Mouse (Mus musculus) cerebellum, adult 2 months (tissue): ENCODE data around the gene Eri2. TPM values are rescaled to one million over a fixed set of nuclear protein-coding genes. Genes with fewer than 3 reads are reported as not detected.

ENCODE experiments used
- DNase-seq, 2 experiments: peaks; one replicate each; pipeline ENCODE4 v3.0.0; 2021
- H3K27ac ChIP-seq: fragments of 200-500 bp; 2 replicates; pipeline ENCODE4 v1.5.1; 2012; ENCODE audit warnings: low read length, control low read depth, inconsistent platforms; ENCODE audit not compliant: insufficient read depth
- H3K27me3 ChIP-seq: fragments of 200-500 bp; 2 replicates; pipeline ENCODE4 v1.6.1; 2012; ENCODE audit warnings: inconsistent platforms, mild to moderate bottlenecking, low read length, moderate library complexity; ENCODE audit not compliant: control insufficient read depth, insufficient read depth
- H3K4me1 ChIP-seq: fragments of 200-500 bp; 2 replicates; pipeline ENCODE4 v1.6.1; 2011; ENCODE audit warnings: low read length; ENCODE audit not compliant: control insufficient read depth, insufficient read depth
- H3K4me3 ChIP-seq: fragments of 200-500 bp; replicated peaks from 2 replicates; pipeline ENCODE3; 2011; ENCODE audit warnings: mild to moderate bottlenecking, low read depth, low read length, control low read depth; ENCODE audit not compliant: insufficient read depth
- CTCF ChIP-seq: fragments of 200-500 bp; IDR thresholded peaks from 2 replicates; pipeline ENCODE4 v1.5.1; 2011; ENCODE audit warnings: low read depth, mild to moderate bottlenecking, control low read depth, low read length, moderate library complexity, borderline replicate concordance; ENCODE audit not compliant: insufficient read depth
- POLR2A ChIP-seq: fragments of 200-500 bp; IDR thresholded peaks from 2 replicates; pipeline ENCODE4 v1.6.1; 2011; ENCODE audit warnings: low read length, control low read depth, borderline replicate concordance; ENCODE audit not compliant: insufficient read depth
- WGBS: fragments of 180-500 bp; shearing (Covaris S2); methylation state at CpG from one replicate; pipeline ENCODE4 v1.1.7; 2018; 5-methylcytosine and 5-hydroxymethylcytosine counted together
- polyA plus RNA-seq: library from polyadenylated mRNA; depleted of rRNA; stranded (reverse); fragments of >200 nt; gene quantifications from 2 replicates; pipeline ENCODE4 v1.2.3, GENCODE M21; 2012; rRNA removed

Gene Eri2
- 5.9 TPM in 2 replicates for polyA plus RNA-seq

DNA sequence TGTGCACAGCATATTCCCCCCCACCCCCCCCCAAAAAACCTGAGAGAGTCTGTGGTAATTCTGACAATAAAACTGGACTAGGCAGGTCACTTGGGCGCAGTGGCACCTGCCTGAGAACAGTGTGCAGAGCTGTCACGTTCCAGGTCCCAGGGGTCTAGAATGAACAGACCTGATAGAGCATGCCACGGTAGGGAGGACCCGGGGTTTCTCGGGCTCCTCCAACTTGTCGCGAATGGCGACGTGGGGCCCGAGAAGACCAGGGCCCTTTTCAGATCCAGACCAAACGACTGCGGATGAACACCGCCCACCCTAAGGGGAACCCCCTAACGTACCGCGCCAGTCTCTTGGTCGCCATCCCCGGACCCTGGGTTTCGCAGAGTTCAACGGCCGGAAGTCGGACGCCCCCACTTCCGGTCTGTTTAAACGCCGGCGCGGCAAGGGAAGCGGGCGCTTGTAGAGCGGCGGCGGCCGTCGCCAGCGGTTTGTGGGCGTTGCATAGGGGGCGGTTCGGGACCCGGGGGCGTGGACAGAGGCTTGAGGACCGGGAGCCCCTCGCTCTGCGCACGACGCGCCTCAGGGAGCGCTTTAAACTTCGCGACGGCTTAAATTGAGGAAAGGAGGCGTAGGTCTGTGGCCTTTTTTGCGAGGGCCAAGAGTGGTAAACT, at the start of gene Eri2, which contains the start of gene Rexo5:
TSS of gene Eri2 (minus strand) at position 473 of the 665 bp plus-strand sequence.
TSS of gene Rexo5 (plus strand) at position 421 of the 665 bp plus-strand sequence.
- peak within 1 kb of the TSS; percentile 98 for H3K4me3 ChIP-seq
- H3K27ac ChIP-seq, result 0 out of 2 replicates have a peak within 1 kb of the TSS, but pooled peaks have one; percentile 1
- H3K4me1 ChIP-seq, result no peaks in the 10 kb centered on the region; the same call in 1 of the 2 replicates
- H3K27me3 ChIP-seq, result no peaks in the 10 kb centered on the region
- WGBS, result under 1% methylated on average over 53 of the region's 53 CpGs
- peak; percentile 38; the same call in 1 of the 2 replicates for TF ChIP-seq POLR2A
- no peak for TF ChIP-seq CTCF
- peak; percentile 66 to 74 for DNase-seq

DNA sequence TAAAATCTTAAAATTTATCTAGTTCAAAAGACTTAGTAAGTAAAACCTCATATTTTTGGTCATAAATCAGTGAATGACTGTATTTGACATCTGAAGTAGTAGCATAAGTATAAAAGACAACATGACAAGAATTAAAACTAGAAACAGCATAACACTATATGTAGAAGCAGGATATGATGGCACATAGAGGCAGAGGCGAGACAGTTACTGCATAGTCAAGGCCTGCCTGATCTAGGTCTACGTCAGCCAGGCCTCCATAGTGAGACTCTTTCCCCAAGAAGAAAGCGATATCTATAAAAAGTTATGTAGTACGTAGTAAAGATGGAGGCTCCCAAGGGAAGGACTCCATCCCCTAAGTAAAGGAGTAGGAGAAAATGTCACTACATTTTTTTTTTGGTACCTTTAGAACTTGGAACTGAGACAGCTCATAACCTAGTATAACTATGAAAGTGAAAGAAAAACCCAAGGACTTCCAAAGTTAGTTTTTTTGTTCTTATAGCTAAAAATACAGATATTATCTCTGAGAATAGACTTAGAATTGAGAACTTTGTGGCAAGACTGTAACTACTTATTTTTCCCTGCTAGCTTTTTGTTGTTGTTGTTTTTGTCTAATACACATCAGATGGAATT, 48.1 kb upstream of the Eri2 start:
- Histone ChIP-seq H3K4me1 (no peaks in the 10 kb centered on the region), H3K27me3 (no peaks in the 10 kb centered on the region), H3K27ac (no peak overlapping the region), H3K4me3 (no peak overlapping the region)
- TF ChIP-seq POLR2A (no peak), CTCF (no peak)
- WGBS, result 97% methylated on average over 4 of the region's 4 CpGs
- no peak for DNase-seq

DNA sequence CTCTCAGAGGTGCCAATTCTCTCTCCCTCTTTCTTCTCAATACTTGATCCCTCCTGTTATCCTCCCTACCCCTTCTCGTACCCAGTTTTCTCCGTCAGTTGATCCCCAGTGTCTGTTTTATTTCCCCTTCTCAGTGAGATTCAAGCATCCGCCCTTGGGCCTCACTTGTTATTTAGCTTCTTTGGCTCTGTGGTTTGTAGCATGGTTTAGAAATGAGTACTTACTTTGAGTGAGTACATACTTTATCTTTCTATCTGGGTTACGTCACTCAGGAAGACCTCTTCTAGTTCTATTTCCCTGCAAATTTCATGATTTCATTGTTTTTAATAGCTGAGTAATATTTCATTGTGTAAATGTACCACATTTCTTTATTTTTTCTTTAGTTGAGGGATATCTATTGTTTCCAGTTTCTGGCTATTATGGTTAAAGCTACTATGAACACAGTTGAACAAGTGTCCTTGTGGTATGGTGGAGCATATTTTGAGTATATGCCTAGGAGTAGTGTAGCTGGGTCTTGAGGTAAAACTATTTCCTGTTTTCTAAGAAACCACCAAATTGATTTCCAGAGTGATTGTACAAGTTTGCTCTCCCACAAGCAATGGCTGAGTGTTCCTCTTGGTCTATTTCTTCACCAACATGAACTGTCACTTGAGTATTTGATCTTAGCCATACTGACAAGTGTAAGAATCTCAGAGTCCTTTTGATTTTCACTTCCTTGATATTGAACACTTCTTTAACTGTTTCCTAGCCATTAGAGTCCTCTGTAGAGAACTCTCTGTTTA, 42.3 kb upstream of the Eri2 start:
- no peak overlapping the region for H3K4me3 ChIP-seq
- no peaks in the 10 kb centered on the region for H3K27me3 ChIP-seq
- no peaks in the 10 kb centered on the region for H3K4me1 ChIP-seq
- H3K27ac ChIP-seq, result no peak overlapping the region
- no peak for DNase-seq
- WGBS, result 97% methylated on average over 4 of the region's 4 CpGs
- no peak for TF ChIP-seq CTCF
- TF ChIP-seq POLR2A, result no peak

DNA sequence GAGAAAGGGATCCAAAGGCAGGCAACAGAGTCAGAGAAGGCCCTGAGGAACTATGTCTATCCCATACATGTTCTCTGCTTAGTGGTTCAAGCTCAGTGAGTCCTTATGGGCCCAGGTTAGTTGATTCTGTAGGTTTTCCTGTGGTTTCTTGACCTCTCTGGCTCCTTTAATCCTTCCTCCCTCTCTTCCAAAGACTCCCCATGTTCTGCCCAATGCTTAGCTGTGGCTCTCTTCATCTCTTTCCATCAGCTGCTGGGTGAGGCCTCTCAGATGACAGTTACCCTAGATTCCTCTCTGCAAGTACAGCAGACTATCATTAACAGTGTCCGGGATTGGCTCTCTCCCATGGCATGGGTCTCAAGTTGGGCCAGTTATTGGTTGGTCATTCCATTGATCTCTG, 41.5 kb upstream of the Eri2 start:
- Histone ChIP-seq H3K27me3 (no peaks in the 10 kb centered on the region), H3K4me3 (no peak overlapping the region), H3K27ac (no peak overlapping the region), H3K4me1 (no peaks in the 10 kb centered on the region)
- no peak for TF ChIP-seq CTCF
- no peak for TF ChIP-seq POLR2A
- WGBS, result 100% methylated on average over 1 of the region's 1 CpGs
- DNase-seq, result no peak

DNA sequence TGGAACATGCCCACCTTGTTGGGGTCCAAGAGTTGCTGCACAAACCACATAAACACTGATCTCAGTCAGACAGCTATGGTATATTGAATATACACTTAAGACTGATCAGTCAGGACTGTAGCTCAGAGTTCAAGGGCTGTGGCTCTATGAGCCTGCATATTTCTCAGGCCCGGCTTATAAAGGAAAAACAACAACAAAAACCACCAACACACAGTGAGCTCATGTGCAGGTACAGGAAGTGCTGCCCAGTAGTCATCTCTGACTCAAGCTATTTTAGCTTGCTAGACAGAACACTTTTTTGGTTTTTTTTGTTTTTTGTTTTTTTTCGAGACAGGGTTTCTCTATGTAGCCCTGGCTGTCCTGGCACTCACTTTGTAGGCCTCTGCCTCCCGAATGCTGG, 14.9 kb upstream of the Eri2 start:
- Histone ChIP-seq H3K27ac (no peak overlapping the region), H3K27me3 (no peaks in the 10 kb centered on the region), H3K4me3 (no peak overlapping the region), H3K4me1 (no peaks in the 10 kb centered on the region)
- no peak for DNase-seq
- no peak for TF ChIP-seq CTCF
- TF ChIP-seq POLR2A, result no peak
- WGBS, result 94% methylated on average over 3 of the region's 3 CpGs

DNA sequence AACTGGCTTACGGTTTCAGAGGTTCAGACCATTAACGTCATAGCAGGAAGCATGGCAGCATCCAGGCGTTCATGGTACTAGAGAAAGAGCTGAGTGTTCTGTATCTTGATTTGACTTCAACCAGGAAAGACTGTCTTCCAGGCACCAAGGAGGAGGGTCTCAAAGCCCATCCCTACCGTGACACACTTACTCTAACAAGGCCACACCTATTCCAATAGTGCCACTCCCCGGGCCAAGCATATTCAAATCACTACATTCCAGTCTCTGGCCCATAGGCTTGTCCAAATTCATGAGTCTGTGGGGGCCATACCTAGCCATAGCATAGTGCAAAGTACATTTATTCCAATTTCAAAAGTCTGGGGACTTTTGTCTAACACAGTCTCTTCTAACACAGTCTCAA, 13.5 kb upstream of the Eri2 start:
- 93% methylated on average over 5 of the region's 5 CpGs for WGBS

DNA sequence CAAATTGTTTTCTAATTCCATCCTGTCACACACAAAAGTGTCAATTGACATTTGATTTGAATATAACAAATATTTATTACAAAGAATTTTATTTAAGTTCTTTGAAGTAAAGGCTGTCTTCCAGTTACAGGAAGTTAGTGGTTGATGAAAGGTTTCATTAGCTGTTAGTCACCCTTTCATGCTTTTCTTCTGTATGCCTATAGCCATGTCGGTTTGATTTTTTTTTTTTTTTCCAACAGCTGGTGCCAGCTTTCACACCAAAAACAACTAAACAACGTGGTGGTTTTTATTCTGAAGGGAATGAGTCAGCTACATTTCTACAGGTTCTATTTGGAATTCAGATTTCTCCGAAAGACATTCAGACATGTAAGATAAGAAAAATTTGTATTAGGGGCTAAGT, 7.1 kb upstream of the Eri2 start:
- 92% methylated on average over 3 of the region's 3 CpGs for WGBS
- H3K27me3 ChIP-seq, result no peaks in the 10 kb centered on the region
- DNase-seq, result no peak
- no peaks in the 10 kb centered on the region for H3K4me1 ChIP-seq
- no peak for TF ChIP-seq POLR2A
- TF ChIP-seq CTCF, result no peak
- H3K4me3 ChIP-seq, result no peak overlapping the region
- no peak overlapping the region for H3K27ac ChIP-seq

More for the DNA sequence above, 13.5 kb upstream of the Eri2 start:
- TF ChIP-seq POLR2A (no peak), CTCF (no peak)
- Histone ChIP-seq H3K27ac (no peak overlapping the region), H3K4me3 (no peak overlapping the region), H3K27me3 (no peaks in the 10 kb centered on the region), H3K4me1 (no peaks in the 10 kb centered on the region)
- no peak for DNase-seq

DNA sequence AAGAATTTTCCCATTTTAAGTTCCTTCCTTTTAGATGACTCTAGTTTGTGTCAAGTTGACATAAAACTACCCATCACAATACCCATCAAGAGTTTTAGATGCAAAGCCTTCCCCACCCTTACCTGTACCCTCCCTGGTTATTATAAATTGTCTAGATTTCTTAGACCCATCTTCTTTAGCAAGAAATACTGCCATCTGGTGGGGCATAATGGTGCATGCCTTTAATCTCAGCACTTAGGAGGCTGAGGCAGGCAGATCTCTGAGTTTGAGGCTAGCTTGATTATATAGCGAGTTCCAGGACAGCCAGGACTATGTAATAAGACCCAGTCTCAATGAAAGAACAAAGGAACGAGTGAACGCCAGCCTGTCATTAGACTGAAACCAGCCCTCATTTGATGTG, 6.6 kb upstream of the Eri2 start:
- no peak for TF ChIP-seq CTCF
- no peak for TF ChIP-seq POLR2A
- Histone ChIP-seq H3K4me3 (no peak overlapping the region), H3K27ac (no peak overlapping the region), H3K27me3 (no peaks in the 10 kb centered on the region), H3K4me1 (no peaks in the 10 kb centered on the region)
- WGBS, result 97% methylated on average over 3 of the region's 3 CpGs
- DNase-seq, result no peak
